Mouse (Mus musculus): ENCODE measurements at regions not wholly inside any gene's neighbourhood (a gene's known extent, or its start where the extent isn't known, plus 50 kb on each side); places are given as distances from the start of the nearest gene placed in this dataset.

GRCm38 (mm10) chr13:26282291-26282690 is 487.7 kb downstream of the Hdgfl1 start:
- no peak for TF ChIP-seq POLR2A (IDR thresholded peaks at IDR 0.05; ENCODE audit: borderline replicate concordance, low read depth, low read length)
- TF ChIP-seq CTCF (IDR thresholded peaks at IDR 0.05; ENCODE audit: low read depth, low read length) = no peak

Measured in bone marrow macrophage, adult 2 months (primary cell).